Mouse (Mus musculus): Measurements from ENCODE around the gene Snapc2.

The Snapc2 gene

GRCm38 (mm10) chr8:4275275-4276110, 22.6 kb downstream of the Snapc2 start, which contains the start of gene Timm44:
Gene Timm44, minus strand, starts transcription at chr8:4275913.
- peak; percentile 94 to 96 for DNase-seq

GRCm38 (mm10) chr8:4276111-4276465, 23.2 kb downstream of the Snapc2 start:
- no peak for DNase-seq

- DNase-seq, result no peak
Measured at GRCm38 (mm10) chr8:4292738-4293137, 39.9 kb downstream of the Snapc2 start.

DNA sequence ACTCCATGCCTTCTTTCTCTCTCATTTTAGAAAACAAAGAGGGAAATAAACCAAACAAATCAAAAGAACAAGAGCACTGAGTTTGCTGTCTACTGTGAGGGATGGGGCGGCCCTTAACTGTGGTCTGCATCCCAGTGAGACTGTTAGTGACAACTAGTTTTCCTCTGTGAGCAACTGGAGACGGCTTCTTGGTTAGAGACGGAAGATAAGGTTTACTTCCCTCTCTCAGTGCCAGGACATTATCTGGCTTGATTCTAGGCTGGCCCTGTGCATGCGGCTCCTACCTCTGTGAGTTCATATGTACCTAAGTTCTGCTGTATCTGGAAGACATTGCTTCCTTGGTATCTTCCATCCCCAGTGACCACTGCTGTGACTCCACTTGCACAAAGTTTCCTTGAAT, 44.9 kb downstream of the Snapc2 start:
- no peak for DNase-seq

- DNase-seq, result no peak
Measured at GRCm38 (mm10) chr8:4304124-4304547, 51.3 kb downstream of the Snapc2 start.

All from kidney, adult 8-10 months (tissue).